Mouse (Mus musculus): ENCODE data around the gene Gm815.

- TF ChIP-seq POLR2A (IDR thresholded peaks at IDR 0.05; ENCODE audit: control insufficient read depth in 1 of 2, insufficient read depth in 1 of 2, low read depth in 1 of 2, low read length in 2 of 2, poor library complexity in 1 of 2) = no peak
- no peak for TF ChIP-seq ETS1 (IDR thresholded peaks at IDR 0.05; ENCODE audit: low read depth, low read length)
- no peak for TF ChIP-seq CTCF (IDR thresholded peaks at IDR 0.05 in 2 of 3, conservative IDR thresholded peaks at IDR 0.05 in 1 of 3; ENCODE audit: control insufficient read depth in 1 of 3, insufficient read depth in 1 of 3, low read depth in 2 of 3, low read length in 3 of 3, poor library complexity in 1 of 3, severe bottlenecking in 1 of 3)
- no peak for TF ChIP-seq E2F4 (IDR thresholded peaks at IDR 0.05; ENCODE audit: borderline replicate concordance, low read depth, low read length)
- no peak for TF ChIP-seq TAL1 (IDR thresholded peaks at IDR 0.05; ENCODE audit: low read length)
- TF ChIP-seq ZNF384 (IDR thresholded peaks at IDR 0.05; ENCODE audit: low read depth, low read length) = no peak
- TF ChIP-seq TBP (IDR thresholded peaks at IDR 0.05; ENCODE audit: low read depth, low read length) = no peak
These were observed 5.8 kb upstream of the Gm815 start for GRCm38 (mm10) chr19:26879856-26880255.
